Mouse (Mus musculus) fibroblast of lung, adult 2 months (primary cell): ENCODE data around the gene Hcfc1.
A peak's percentile ranks its signal among the peaks of the same experiment; 100 is the strongest.

Experiments used
- DNase-seq: peaks from one replicate; pipeline ENCODE4 v3.0.0-alpha.2; 2011; ENCODE audit warnings: low read depth

Gene Hcfc1

GRCm38 (mm10) chrX:73941860-73942259, 24.3 kb downstream of the Hcfc1 start:
- no peak for DNase-seq

GRCm38 (mm10) chrX:73931871-73932270, 34.3 kb downstream of the Hcfc1 start:
- DNase-seq, result no peak

- DNase-seq, result peak; percentile 66
Measured at GRCm38 (mm10) chrX:73930402-73931062, 35.6 kb downstream of the Hcfc1 start, which contains the start of gene Renbp. Gene Renbp, minus strand, starts transcription at chrX:73930850.

GRCm38 (mm10) chrX:73922550-73922882, 43.6 kb downstream of the Hcfc1 start:
- no peak for DNase-seq

- DNase-seq, result peak; percentile 59
Measured at GRCm38 (mm10) chrX:73921823-73922549, 44.2 kb downstream of the Hcfc1 start, which contains the start of the genes Arhgap4 and Naa10. Gene Arhgap4, minus strand, starts transcription at chrX:73921870. Gene Naa10, minus strand, starts transcription at chrX:73921944.

GRCm38 (mm10) chrX:73921285-73921822, 44.8 kb downstream of the Hcfc1 start:
- no peak for DNase-seq

- DNase-seq, result no peak
Measured at GRCm38 (mm10) chrX:73918631-73919030, 47.5 kb downstream of the Hcfc1 start.

GRCm38 (mm10) chrX:73916945-73917344, 49.2 kb downstream of the Hcfc1 start:
- no peak for DNase-seq

- peak; percentile 90 for DNase-seq
Measured at GRCm38 (mm10) chrX:73914827-73915703, 51.1 kb downstream of the Hcfc1 start.

- DNase-seq, result no peak
Measured at GRCm38 (mm10) chrX:73911588-73911987, 54.6 kb downstream of the Hcfc1 start.

- DNase-seq, result no peak
Measured at GRCm38 (mm10) chrX:73911156-73911555, 55.0 kb downstream of the Hcfc1 start.

GRCm38 (mm10) chrX:73910451-73910850, 55.7 kb downstream of the Hcfc1 start:
- DNase-seq, result no peak

GRCm38 (mm10) chrX:73910049-73910448, 56.1 kb downstream of the Hcfc1 start:
- no peak for DNase-seq

- no peak for DNase-seq
Measured at GRCm38 (mm10) chrX:73897959-73898358, 68.2 kb downstream of the Hcfc1 start.

GRCm38 (mm10) chrX:73895719-73896118, 70.4 kb downstream of the Hcfc1 start, which contains the start of gene L1cam:
Gene L1cam, minus strand, starts transcription at chrX:73896105.
- no peak for DNase-seq

GRCm38 (mm10) chrX:73892833-73893232, 73.3 kb downstream of the Hcfc1 start:
- no peak for DNase-seq
